Comparison of ENCODE assay signal across 8 mouse cellular contexts in genomic region chr9:58805601-58806318, GRCm38 (mm10). TPM values are rescaled to one million over a fixed set of nuclear protein-coding genes. Genes with fewer than 3 reads are reported as not detected.
DNase-seq lines count a peak whose midpoint lies in the region; ATAC-seq and TF ChIP-seq lines count a peak whose summit lies in the region.

No protein-coding gene starts in this region.

- no peak for TF ChIP-seq POLR2A in CH12.LX (IDR thresholded peaks at IDR 0.05; ENCODE audit: low read depth, low read length)

- H3K4me3 ChIP-seq in CH12.LX (replicated peaks in 1 of 3; ENCODE audit: low read depth in 2 of 3, low read length in 2 of 3, poor library complexity in 1 of 3) = no peak overlapping the region
- peak overlapping the region; percentile 17; the same call in 1 of the 2 replicates for H3K4me3 ChIP-seq in forebrain, embryonic 14.5 days (ENCODE audit: low read depth, low read length)
- peak overlapping the region; percentile 21; the same call in 1 of the 2 replicates for H3K4me3 ChIP-seq in hindbrain, embryonic 11.5 days (ENCODE audit: low read depth, low read length)
- H3K4me3 ChIP-seq in limb, embryonic 12.5 days (replicated peaks) = peak overlapping the region; percentile 21; the same call in 1 of the 2 replicates
- H3K4me3 ChIP-seq in midbrain, embryonic 10.5 days = peak overlapping the region; percentile 49

- no peak for TF ChIP-seq RAD21 in CH12.LX (IDR thresholded peaks at IDR 0.05; ENCODE audit: low read depth, low read length)

- dilution Hi-C loops in CH12.LX (cut with MboI; ENCODE audit: extremely low pct_ligation_motif_present, extremely low pct_unique_long_range_greater_than_20kb, low sequenced_read_pairs) = no loop called here

- H3K27me3 ChIP-seq in CH12.LX (replicated peaks) = no peaks in the 10 kb centered on the region
- H3K27me3 ChIP-seq in forebrain, embryonic 14.5 days (replicated peaks; ENCODE audit: control insufficient read depth, insufficient read depth, low read length) = no peaks in the 10 kb centered on the region
- no peaks in the 10 kb centered on the region for H3K27me3 ChIP-seq in hindbrain, embryonic 11.5 days (ENCODE audit: control insufficient read depth, insufficient read depth, low read length)
- peaks cover 11% of the 10 kb centered on the region for H3K27me3 ChIP-seq in limb, embryonic 12.5 days
- peaks cover 30% of the 10 kb centered on the region for H3K27me3 ChIP-seq in midbrain, embryonic 10.5 days (ENCODE audit: low read depth, poor library complexity, severe bottlenecking)

- peak; percentile 82 for ATAC-seq in forebrain, embryonic 14.5 days
- no peak for ATAC-seq in hindbrain, embryonic 11.5 days (ENCODE audit: low FRiP score)
- ATAC-seq in limb, embryonic 12.5 days (ENCODE audit: insufficient number of reproducible peaks, insufficient read depth, low FRiP score, low TSS enrichment, low read depth) = no peak

- no peaks in the 10 kb centered on the region for H3K9me3 ChIP-seq in CH12.LX (replicated peaks; ENCODE audit: low read length)
- no peaks in the 10 kb centered on the region for H3K9me3 ChIP-seq in forebrain, embryonic 14.5 days (replicated peaks; ENCODE audit: control insufficient read depth, low read length)
- H3K9me3 ChIP-seq in hindbrain, embryonic 11.5 days (ENCODE audit: control insufficient read depth, low read length) = no peaks in the 10 kb centered on the region
- H3K9me3 ChIP-seq in limb, embryonic 12.5 days = no peaks in the 10 kb centered on the region
- H3K9me3 ChIP-seq in midbrain, embryonic 10.5 days (replicated peaks) = no peaks in the 10 kb centered on the region

- no peak overlapping the region for H3K9ac ChIP-seq in CH12.LX (ENCODE audit: insufficient read depth, low read depth)
- 0 out of 2 replicates have a peak overlapping the region, but pooled peaks have one; percentile 41 for H3K9ac ChIP-seq in forebrain, embryonic 14.5 days (ENCODE audit: low read length)
- peak overlapping the region; percentile 31; the same call in 1 of the 2 replicates for H3K9ac ChIP-seq in hindbrain, embryonic 11.5 days (ENCODE audit: low read depth, low read length)
- H3K9ac ChIP-seq in limb, embryonic 12.5 days (replicated peaks) = no peak overlapping the region

- no peak overlapping the region for H3K27ac ChIP-seq in CH12.LX (ENCODE audit: insufficient read depth, low read depth)
- H3K27ac ChIP-seq in forebrain, embryonic 14.5 days (ENCODE audit: low read depth, low read length) = no peak overlapping the region
- no peak overlapping the region for H3K27ac ChIP-seq in hindbrain, embryonic 11.5 days (ENCODE audit: low read depth, low read length)
- no peak overlapping the region for H3K27ac ChIP-seq in limb, embryonic 12.5 days
- H3K27ac ChIP-seq in midbrain, embryonic 10.5 days (replicated peaks) = 0 out of 2 replicates have a peak overlapping the region, but pooled peaks have one; percentile 52

- H3K4me2 ChIP-seq in CH12.LX (ENCODE audit: insufficient read depth, low read depth, poor library complexity, severe bottlenecking) = peak overlapping the region; percentile 0; the same call in 1 of the 2 replicates
- H3K4me2 ChIP-seq in forebrain, embryonic 14.5 days (ENCODE audit: low read length) = peak overlapping the region; percentile 51
- peak overlapping the region; percentile 37 for H3K4me2 ChIP-seq in hindbrain, embryonic 11.5 days (replicated peaks; ENCODE audit: low read depth, low read length)
- H3K4me2 ChIP-seq in limb, embryonic 12.5 days = peak overlapping the region; percentile 52

- TF ChIP-seq EP300 in CH12.LX (IDR thresholded peaks at IDR 0.05; ENCODE audit: low read length) = no peak

- H3K4me1 ChIP-seq in CH12.LX (ENCODE audit: control insufficient read depth in 1 of 2, insufficient read depth in 2 of 2) = peaks cover 0 to 12% of the 10 kb centered on the region in 2 experiments; a peak in 2 of 4 replicates
- peaks cover 4% of the 10 kb centered on the region; the same call in 1 of the 2 replicates for H3K4me1 ChIP-seq in forebrain, embryonic 14.5 days (ENCODE audit: control insufficient read depth, insufficient read depth, low read length)
- H3K4me1 ChIP-seq in hindbrain, embryonic 11.5 days (replicated peaks; ENCODE audit: control insufficient read depth, insufficient read depth, low read length) = no peaks in the 10 kb centered on the region
- no peaks in the 10 kb centered on the region; the same call in 1 of the 2 replicates for H3K4me1 ChIP-seq in limb, embryonic 12.5 days (replicated peaks)
- peaks cover 25% of the 10 kb centered on the region for H3K4me1 ChIP-seq in midbrain, embryonic 10.5 days

- 14% methylated on average over 15 of the region's 15 CpGs for WGBS in forebrain, embryonic 14.5 days
- WGBS in hindbrain, embryonic 11.5 days = 15% methylated on average over 15 of the region's 15 CpGs
- WGBS in limb, embryonic 12.5 days = 15% methylated on average over 15 of the region's 15 CpGs
- WGBS in midbrain, embryonic 10.5 days = 13% methylated on average over 15 of the region's 15 CpGs

- H3K36me3 ChIP-seq in CH12.LX (replicated peaks in 1 of 2; ENCODE audit: control insufficient read depth in 1 of 2, insufficient read depth in 1 of 2, low read length in 1 of 2) = no peaks in the 10 kb centered on the region
- H3K36me3 ChIP-seq in forebrain, embryonic 14.5 days (ENCODE audit: control insufficient read depth, insufficient read depth, low read length) = no peaks in the 10 kb centered on the region
- H3K36me3 ChIP-seq in hindbrain, embryonic 11.5 days (ENCODE audit: control insufficient read depth, insufficient read depth, low read length) = no peaks in the 10 kb centered on the region
- H3K36me3 ChIP-seq in limb, embryonic 12.5 days = no peaks in the 10 kb centered on the region
- no peaks in the 10 kb centered on the region for H3K36me3 ChIP-seq in midbrain, embryonic 10.5 days

- DNase-seq in CH12.LX (ENCODE audit: extremely low read depth) = peak; percentile 47
- peak; percentile 32 for DNase-seq in adrenal gland, adult 8-10 months
- peak; percentile 74 for DNase-seq in forebrain, embryonic 14.5 days (ENCODE audit: low spot score)
- DNase-seq in hindbrain, embryonic 11.5 days (ENCODE audit: low spot score) = peak; percentile 90
- DNase-seq in midbrain, embryonic 10.5 days (ENCODE audit: low spot score) = peak; percentile 73
- DNase-seq in spleen, postnatal 4 days (ENCODE audit: low spot score in 2 of 2) = peak; percentile 51 to 70
- DNase-seq in left cerebral cortex, adult 9 months (ENCODE audit: low spot score in 2 of 2) = no peak

- in situ Hi-C loops in CH12.LX (cut with MboI; ENCODE audit: low pct_ligation_motif_present, low pct_unique_long_range_greater_than_20kb, low sequenced_read_pairs) = no loop called here

- no peaks in the 10 kb centered on the region for H3K79me2 ChIP-seq in CH12.LX (replicated peaks; ENCODE audit: control insufficient read depth, extremely low read depth, insufficient read depth, poor library complexity, severe bottlenecking)

- no peak for TF ChIP-seq CTCF in CH12.LX (conservative IDR thresholded peaks at IDR 0.05 in 1 of 2, IDR thresholded peaks at IDR 0.05 in 1 of 2; ENCODE audit: low read depth in 2 of 2, low read length in 2 of 2)

TF ChIP-seq in CH12.LX, 34 proteins besides CTCF, POLR2A, EP300 and RAD21:
- TF ChIP-seq BHLHE40 (IDR thresholded peaks at IDR 0.05; ENCODE audit: low read depth, low read length) = no peak
- TF ChIP-seq ZKSCAN1 (IDR thresholded peaks at IDR 0.05; ENCODE audit: borderline replicate concordance, low read depth, low read length) = no peak

RNA-seq across cellular contexts. Expression of gene Hcn4, which starts 17.5 kb away (rescaled TPM):
- total RNA-seq in CH12.LX (2012; rRNA removed) = not detected in 2 replicates
- not detected in 2 replicates for total RNA-seq in CH12.LX (2014; rRNA removed)
- polyA plus RNA-seq in CH12.LX (2012; ENCODE audit: insufficient read length, low read depth) = 0.04 TPM in 1 of 2 replicates, not detected in the other
- total RNA-seq in adrenal gland, adult 8-10 months (2022) = 1 to 10 TPM in 3 of 4 experiments, under 1 TPM in 1; 0.84 to 2.3 (median 2.1) TPM
- 2.6 and 3.0 TPM in 2 replicates for polyA plus RNA-seq in forebrain, embryonic 14.5 days (2014; fragmentation: Nextera tagmentation; extraction: Ambion mirVana)
- polyA plus RNA-seq in hindbrain, embryonic 11.5 days (2014; fragmentation: Nextera tagmentation; extraction: Ambion mirVana) = 1.3 and 1.5 TPM in 2 replicates
- 0.27 and 0.29 TPM in 2 replicates for polyA plus RNA-seq in limb, embryonic 12.5 days (2016; fragmentation: Nextera tagmentation; extraction: Ambion mirVana)
- polyA plus RNA-seq in midbrain, embryonic 10.5 days (2016; fragmentation: Nextera tagmentation; extraction: Ambion mirVana) = 0.42 and 0.65 TPM in 2 replicates

Comparison
In these comparisons a context has a peak if more than half of its experiments do, and no peak if none do; other contexts are left out.
1. DNase-seq: peak in CH12.LX (single experiment), adrenal gland, adult 8-10 months (single experiment), forebrain, embryonic 14.5 days (single experiment), hindbrain, embryonic 11.5 days (single experiment), midbrain, embryonic 10.5 days (single experiment) and spleen, postnatal 4 days (2 of 2); none in left cerebral cortex, adult 9 months (0 of 2).
2. H3K4me2 ChIP-seq: peak in every context shown above with its lines; median percentile 52 in limb, embryonic 12.5 days; 51 in forebrain, embryonic 14.5 days; 37 in hindbrain, embryonic 11.5 days; 0 in CH12.LX.
3. H3K4me3 ChIP-seq: peak in forebrain, embryonic 14.5 days (single experiment), hindbrain, embryonic 11.5 days (single experiment), limb, embryonic 12.5 days (single experiment) and midbrain, embryonic 10.5 days (single experiment); none in CH12.LX (0 of 3).
4. H3K9ac ChIP-seq: peak in forebrain, embryonic 14.5 days (single experiment) and hindbrain, embryonic 11.5 days (single experiment); none in CH12.LX (single experiment) and limb, embryonic 12.5 days (single experiment).